Mouse (Mus musculus): ENCODE results near the gene Adgrv1. TPM values are rescaled to one million over a fixed set of nuclear protein-coding genes. Genes with fewer than 3 reads are reported as not detected.
A peak's percentile ranks its signal among the peaks of the same experiment; 100 is the strongest.

Gene Adgrv1
- polyA plus RNA-seq, 1 experiment from 2014 or later = 0.13 TPM

- Histone ChIP-seq H3K27ac (no peak overlapping the region), H3K9me3 (replicated peaks) (no peaks in the 10 kb centered on the region), H3K9ac (no peak overlapping the region), H3K27me3 (no peaks in the 10 kb centered on the region), H3K4me1 (replicated peaks) (no peaks in the 10 kb centered on the region), H3K4me3 (replicated peaks) (no peak overlapping the region), H3K4me2 (no peak overlapping the region), H3K36me3 (no peaks in the 10 kb centered on the region)
- WGBS (ENCODE audit: insufficient replicate concordance) = 67% methylated on average over 4 of the region's 4 CpGs
- ATAC-seq (ENCODE audit: low read depth) (no peak), DNase-seq (no peak)
Measured at GRCm38 (mm10) chr13:81466661-81467060, 166.3 kb downstream of the Adgrv1 start.

- Histone ChIP-seq H3K36me3 (no peaks in the 10 kb centered on the region), H3K27ac (no peak overlapping the region), H3K4me2 (no peak overlapping the region), H3K27me3 (no peaks in the 10 kb centered on the region), H3K4me3 (replicated peaks) (no peak overlapping the region), H3K4me1 (replicated peaks) (no peaks in the 10 kb centered on the region), H3K9me3 (replicated peaks) (no peaks in the 10 kb centered on the region), H3K9ac (no peak overlapping the region)
- DNase-seq = no peak
- WGBS (ENCODE audit: insufficient replicate concordance) = 63% methylated on average over 3 of the region's 3 CpGs
- no peak for ATAC-seq (ENCODE audit: low read depth)
Measured at GRCm38 (mm10) chr13:81465794-81466193, 167.2 kb downstream of the Adgrv1 start.

- no peak for ATAC-seq (ENCODE audit: low read depth)
- Histone ChIP-seq H3K9ac (no peak overlapping the region), H3K27me3 (no peaks in the 10 kb centered on the region), H3K4me1 (replicated peaks) (no peaks in the 10 kb centered on the region), H3K27ac (no peak overlapping the region), H3K4me3 (replicated peaks) (no peak overlapping the region), H3K4me2 (no peak overlapping the region), H3K36me3 (no peaks in the 10 kb centered on the region), H3K9me3 (replicated peaks) (no peaks in the 10 kb centered on the region)
- DNase-seq = no peak
- 64% methylated on average over 4 of the region's 4 CpGs for WGBS (ENCODE audit: insufficient replicate concordance)
Measured at GRCm38 (mm10) chr13:81449630-81450029, 183.3 kb downstream of the Adgrv1 start.

DNA sequence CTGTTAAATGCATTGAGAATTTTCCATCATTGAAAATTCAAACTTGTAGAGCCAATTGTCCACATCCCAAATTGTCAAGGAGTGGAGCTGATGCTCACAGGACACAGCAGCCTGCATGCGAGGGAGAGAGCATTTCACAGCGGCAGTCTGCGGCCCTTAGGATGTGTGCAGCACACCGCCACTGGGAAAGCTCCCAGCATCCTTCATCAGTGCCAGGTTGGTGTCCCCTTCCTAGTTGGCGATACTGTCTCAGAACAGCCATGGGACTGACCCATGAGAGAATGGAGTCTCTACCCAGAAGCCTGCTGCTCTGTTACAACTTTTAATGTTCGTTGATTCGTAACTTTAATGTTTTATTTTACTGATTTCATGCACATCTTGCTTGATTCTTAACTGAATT, 183.8 kb downstream of the Adgrv1 start:
- Histone ChIP-seq H3K27me3 (no peaks in the 10 kb centered on the region), H3K4me2 (no peak overlapping the region), H3K36me3 (no peaks in the 10 kb centered on the region), H3K4me3 (replicated peaks) (no peak overlapping the region), H3K27ac (no peak overlapping the region), H3K4me1 (replicated peaks) (no peaks in the 10 kb centered on the region), H3K9me3 (replicated peaks) (no peaks in the 10 kb centered on the region), H3K9ac (no peak overlapping the region)
- WGBS (ENCODE audit: insufficient replicate concordance) = 75% methylated on average over 7 of the region's 7 CpGs
- no peak for ATAC-seq (ENCODE audit: low read depth)
- no peak for DNase-seq

GRCm38 (mm10) chr13:81441412-81441811, 191.5 kb downstream of the Adgrv1 start:
- no peaks in the 10 kb centered on the region for H3K9me3 ChIP-seq (replicated peaks)
- H3K4me2 ChIP-seq = no peak overlapping the region
- no peak overlapping the region for H3K4me3 ChIP-seq (replicated peaks)
- ATAC-seq (ENCODE audit: low read depth) (no peak), DNase-seq (no peak)
- WGBS (ENCODE audit: insufficient replicate concordance) = 64% methylated on average over 3 of the region's 3 CpGs
- no peak overlapping the region for H3K27ac ChIP-seq
- no peak overlapping the region for H3K9ac ChIP-seq
- no peaks in the 10 kb centered on the region for H3K27me3 ChIP-seq
- H3K4me1 ChIP-seq (replicated peaks) = no peaks in the 10 kb centered on the region
- H3K36me3 ChIP-seq = no peaks in the 10 kb centered on the region

GRCm38 (mm10) chr13:81439390-81440025, 193.4 kb downstream of the Adgrv1 start:
- no peak overlapping the region for H3K9ac ChIP-seq
- H3K27me3 ChIP-seq = no peaks in the 10 kb centered on the region
- no peaks in the 10 kb centered on the region for H3K9me3 ChIP-seq (replicated peaks)
- no peak overlapping the region for H3K4me3 ChIP-seq (replicated peaks)
- H3K4me2 ChIP-seq = no peak overlapping the region
- H3K36me3 ChIP-seq = no peaks in the 10 kb centered on the region
- DNase-seq (peak; percentile 18), ATAC-seq (ENCODE audit: low read depth) (no peak)
- no peaks in the 10 kb centered on the region for H3K4me1 ChIP-seq (replicated peaks)
- H3K27ac ChIP-seq = no peak overlapping the region
- WGBS (ENCODE audit: insufficient replicate concordance) = 38% methylated on average over 12 of the region's 12 CpGs

DNA sequence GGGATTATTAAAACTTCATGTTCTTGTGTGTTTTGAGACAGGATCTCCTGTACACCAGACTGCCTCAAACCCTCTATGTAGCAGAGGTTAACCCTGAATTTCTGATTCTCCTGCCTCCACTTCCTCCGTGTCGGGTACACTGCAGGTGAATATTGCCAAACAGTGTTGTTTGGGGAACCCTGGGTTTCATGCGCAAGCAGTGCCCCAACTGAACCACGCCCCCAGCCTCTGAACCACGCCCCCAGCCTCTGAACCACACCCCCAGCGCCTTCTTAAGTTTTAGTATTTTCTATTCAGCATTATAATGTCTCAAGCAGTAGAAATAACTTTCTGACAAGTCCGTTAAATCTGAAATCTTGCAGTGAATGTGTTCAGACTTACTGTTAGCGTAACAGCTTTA, 195.9 kb downstream of the Adgrv1 start:
- Histone ChIP-seq H3K27ac (no peak overlapping the region), H3K4me1 (replicated peaks) (no peaks in the 10 kb centered on the region), H3K4me3 (replicated peaks) (no peak overlapping the region), H3K9me3 (replicated peaks) (no peaks in the 10 kb centered on the region), H3K36me3 (no peaks in the 10 kb centered on the region), H3K27me3 (no peaks in the 10 kb centered on the region), H3K4me2 (no peak overlapping the region), H3K9ac (no peak overlapping the region)
- DNase-seq (no peak), ATAC-seq (ENCODE audit: low read depth) (no peak)
- 35% methylated on average over 8 of the region's 8 CpGs for WGBS (ENCODE audit: insufficient replicate concordance)

DNA sequence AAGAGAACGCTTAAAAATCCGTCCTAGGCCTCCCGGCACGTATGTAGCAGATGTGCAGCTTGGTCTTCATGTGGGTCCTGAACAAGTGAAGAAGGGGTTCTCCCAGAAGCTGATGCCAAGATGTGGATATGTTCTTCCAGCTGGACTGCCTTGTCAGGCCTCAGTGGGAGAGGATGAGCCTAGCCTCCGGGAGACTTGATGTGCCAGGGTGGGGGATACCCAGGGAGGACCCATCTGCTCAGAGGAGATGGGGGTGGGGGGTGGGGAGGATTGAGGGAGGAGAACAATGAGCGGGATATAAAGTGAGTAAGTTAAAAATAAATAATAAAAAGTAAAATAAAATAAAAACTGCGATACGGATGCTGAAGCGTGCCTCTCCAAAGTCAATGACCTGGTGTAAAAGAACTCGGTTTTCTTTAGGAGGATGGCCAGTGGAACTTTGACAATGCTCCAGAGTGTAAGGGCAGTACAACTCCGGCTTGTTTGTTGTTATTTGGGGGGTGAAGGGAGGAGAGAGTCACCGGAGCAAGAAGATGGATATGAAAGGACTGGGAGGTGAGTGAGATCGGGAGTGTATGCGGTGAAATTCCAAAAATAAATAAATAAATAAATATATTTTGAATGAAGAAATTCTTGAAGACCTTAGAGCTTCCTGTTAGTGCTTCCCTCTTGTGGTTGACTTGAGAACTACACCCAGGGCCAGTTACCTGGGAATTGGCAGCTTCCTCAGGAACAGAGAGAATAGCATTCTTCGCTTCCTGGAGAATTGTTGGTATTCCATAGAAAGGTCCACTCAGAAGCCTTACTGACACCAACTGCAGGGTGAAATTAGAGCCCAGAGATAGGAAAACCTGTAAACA, 205.8 kb downstream of the Adgrv1 start:
- ATAC-seq (ENCODE audit: low read depth) = no peak
- H3K4me3 ChIP-seq (replicated peaks) = no peak overlapping the region
- 58% methylated on average over 15 of the region's 15 CpGs for WGBS (ENCODE audit: insufficient replicate concordance)

GRCm38 (mm10) chr13:81425111-81425510, 207.8 kb downstream of the Adgrv1 start:
- H3K27ac ChIP-seq = no peak overlapping the region
- H3K4me1 ChIP-seq (replicated peaks) = no peaks in the 10 kb centered on the region
- H3K9ac ChIP-seq = no peak overlapping the region
- ATAC-seq (ENCODE audit: low read depth) (no peak), DNase-seq (no peak)
- H3K27me3 ChIP-seq = no peaks in the 10 kb centered on the region
- WGBS (ENCODE audit: insufficient replicate concordance) = 58% methylated on average over 6 of the region's 6 CpGs
- H3K4me2 ChIP-seq = no peak overlapping the region
- no peaks in the 10 kb centered on the region for H3K36me3 ChIP-seq
- no peaks in the 10 kb centered on the region for H3K9me3 ChIP-seq (replicated peaks)
- H3K4me3 ChIP-seq (replicated peaks) = no peak overlapping the region

More for the DNA sequence above, 205.8 kb downstream of the Adgrv1 start:
- H3K9ac ChIP-seq = no peak overlapping the region
- H3K36me3 ChIP-seq = no peaks in the 10 kb centered on the region
- DNase-seq = no peak
- no peaks in the 10 kb centered on the region for H3K27me3 ChIP-seq
- H3K4me2 ChIP-seq = no peak overlapping the region
- H3K9me3 ChIP-seq (replicated peaks) = no peaks in the 10 kb centered on the region
- no peaks in the 10 kb centered on the region for H3K4me1 ChIP-seq (replicated peaks)
- H3K27ac ChIP-seq = no peak overlapping the region

DNA sequence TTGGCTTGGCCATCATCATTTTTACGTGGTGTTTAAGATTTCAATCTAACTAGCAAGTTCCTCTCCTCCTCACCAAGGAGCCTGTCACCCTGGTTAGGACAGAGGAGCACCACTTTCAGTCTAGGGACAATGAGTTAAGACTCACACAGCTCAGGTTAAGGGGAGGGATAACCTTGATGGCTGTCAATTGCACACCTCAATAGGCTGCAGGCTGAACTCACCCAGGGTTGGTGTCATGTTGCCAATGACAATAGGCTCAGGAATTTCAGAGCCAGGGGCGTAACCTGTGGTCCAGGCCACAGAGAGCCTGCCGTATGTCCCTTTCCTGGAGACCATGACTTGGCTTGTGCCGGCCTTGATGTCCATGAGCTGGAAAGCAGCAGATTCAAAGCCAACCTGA, 209.0 kb downstream of the Adgrv1 start:
- ATAC-seq (ENCODE audit: low read depth) = no peak
- H3K9me3 ChIP-seq (replicated peaks) = no peaks in the 10 kb centered on the region
- no peaks in the 10 kb centered on the region for H3K27me3 ChIP-seq
- H3K4me2 ChIP-seq = no peak overlapping the region
- H3K4me1 ChIP-seq (replicated peaks) = no peaks in the 10 kb centered on the region
- DNase-seq = no peak
- no peaks in the 10 kb centered on the region for H3K36me3 ChIP-seq
- H3K4me3 ChIP-seq (replicated peaks) = no peak overlapping the region
- 62% methylated on average over 4 of the region's 4 CpGs for WGBS (ENCODE audit: insufficient replicate concordance)
- H3K9ac ChIP-seq = no peak overlapping the region
- no peak overlapping the region for H3K27ac ChIP-seq

DNA sequence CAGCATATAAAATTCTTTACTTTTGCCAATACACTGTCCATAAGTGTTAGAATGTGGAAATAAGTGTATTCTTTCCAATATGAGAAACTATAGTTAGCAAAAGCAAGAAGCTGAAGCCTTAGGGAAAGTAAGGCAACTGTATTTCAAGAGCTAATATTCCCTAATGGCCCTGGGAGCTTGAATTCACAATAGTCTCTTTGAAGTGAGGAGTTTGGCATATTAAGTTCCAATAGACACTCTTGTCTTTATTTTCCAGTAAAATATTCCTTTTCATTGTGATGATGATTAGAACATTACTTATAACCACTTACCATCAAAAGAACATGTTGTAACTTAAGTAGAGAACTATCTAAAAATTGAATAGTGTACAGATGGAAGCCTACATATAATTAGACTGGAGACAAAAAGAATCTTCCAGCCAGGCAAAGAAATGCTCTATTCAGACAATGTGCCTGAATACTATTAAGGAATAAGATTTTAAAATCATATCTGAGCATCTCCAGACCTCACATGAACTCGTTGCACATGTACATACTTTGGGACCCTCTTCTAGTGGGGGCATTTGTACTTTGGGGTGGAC, 225.0 kb downstream of the Adgrv1 start:
- H3K4me2 ChIP-seq = no peak overlapping the region
- H3K9me3 ChIP-seq (replicated peaks) = no peaks in the 10 kb centered on the region
- no peaks in the 10 kb centered on the region for H3K36me3 ChIP-seq
- H3K27ac ChIP-seq = no peak overlapping the region
- no peak overlapping the region for H3K4me3 ChIP-seq (replicated peaks)
- 56% methylated on average over 1 of the region's 1 CpGs for WGBS (ENCODE audit: insufficient replicate concordance)
- no peak for ATAC-seq (ENCODE audit: low read depth)
- no peaks in the 10 kb centered on the region for H3K27me3 ChIP-seq
- no peak overlapping the region for H3K9ac ChIP-seq
- DNase-seq = no peak
- H3K4me1 ChIP-seq (replicated peaks) = no peaks in the 10 kb centered on the region

Data from liver, embryonic 13.5 days (tissue).